Mouse (Mus musculus) heart, adult 11 months (tissue): ENCODE measurements at regions not wholly inside any gene's neighbourhood (a gene's known extent, or its start where the extent isn't known, plus 50 kb on each side); places are given as distances from the start of the nearest gene placed in this dataset.

Experiments
- DNase-seq: peaks from one replicate; pipeline ENCODE4 v3.0.0; 2022

- no peak for DNase-seq
Observed at GRCm38 (mm10) chr1:154993927-154994856, 105.2 kb downstream of the Ier5 start.

GRCm38 (mm10) chr1:154983325-154983724, 99.0 kb upstream of the Cacna1e start:
- DNase-seq, result peak; percentile 97

GRCm38 (mm10) chr1:154982836-154983235, 98.5 kb upstream of the Cacna1e start:
- no peak for DNase-seq

- no peak for DNase-seq
Observed at GRCm38 (mm10) chr1:154981687-154982086, 97.4 kb upstream of the Cacna1e start.

GRCm38 (mm10) chr1:154975732-154976131, 91.4 kb upstream of the Cacna1e start:
- DNase-seq, result no peak

- DNase-seq, result no peak
Observed at GRCm38 (mm10) chr1:154961271-154961670, 77.0 kb upstream of the Cacna1e start.

- no peak for DNase-seq
Observed at GRCm38 (mm10) chr1:154956625-154957031, 72.3 kb upstream of the Cacna1e start.

GRCm38 (mm10) chr1:154952679-154953078, 68.4 kb upstream of the Cacna1e start:
- no peak for DNase-seq
